ENCODE assay signal across 27 mouse cellular contexts in the genomic region with DNA sequence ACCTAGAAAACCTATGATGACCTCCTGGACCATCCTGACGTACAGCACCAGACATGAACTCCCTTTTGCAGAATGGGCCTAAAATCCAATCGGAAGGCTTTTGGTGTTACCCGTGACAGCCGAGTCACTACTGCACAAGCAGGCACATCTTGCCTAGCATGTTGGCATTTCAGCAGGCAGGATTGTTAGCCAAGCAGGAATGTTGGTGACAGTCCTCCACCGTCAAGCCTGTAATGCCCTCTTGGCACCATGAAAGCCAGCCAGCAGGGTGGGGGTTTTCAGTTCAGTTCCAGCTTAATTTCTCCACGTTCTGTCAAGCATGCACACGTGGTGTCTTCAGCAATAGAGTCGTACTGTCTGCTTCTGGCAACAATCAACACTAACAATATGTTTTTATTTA. TPM values are rescaled to one million over a fixed set of nuclear protein-coding genes. Genes with fewer than 3 reads are reported as not detected.
DNase-seq lines count a peak whose midpoint lies in the region; ATAC-seq lines count a peak whose summit lies in the region.
"Had no signal": no experiment of that assay in that cellular context is flagged by ENCODE, and none has a peak within 500 bp of the region (broad histone marks: within the 10 kb centered on the region; RNA-seq: fewer than 3 reads in every experiment).

No protein-coding gene starts in this region.

- H3K4me3 ChIP-seq in forebrain, embryonic 11.5 days (ENCODE audit: low read depth, low read length): no peak overlapping the region
- no peak overlapping the region for H3K4me3 ChIP-seq in forebrain, embryonic 16.5 days (replicated peaks; ENCODE audit: low read length)
- H3K4me3 ChIP-seq: forebrain, embryonic 10.5 days; heart, adult 2 months; heart, embryonic 10.5 days; heart, embryonic 13.5 days had no signal

- no peak for ATAC-seq in forebrain, embryonic 11.5 days (replicated peaks; ENCODE audit: low FRiP score)
- ATAC-seq in forebrain, embryonic 16.5 days: no peak
- ATAC-seq in granulocyte monocyte progenitor cell, adult 5-6 weeks (replicated peaks; ENCODE audit: poor library complexity, severe bottlenecking): no peak
- ATAC-seq: activated CD4-positive, CD25-positive, alpha-beta regulatory T cell, adult 4 months; hindbrain, postnatal 0 days; inflammation-experienced regulatory T-cells, adult 6 months; intestine, embryonic 16.5 days had no signal

- H3K27ac ChIP-seq in forebrain, embryonic 11.5 days (ENCODE audit: low read depth, low read length): no peak overlapping the region
- no peak overlapping the region for H3K27ac ChIP-seq in forebrain, embryonic 16.5 days (ENCODE audit: low read length)
- H3K27ac ChIP-seq: forebrain, embryonic 10.5 days; heart, adult 2 months; heart, embryonic 10.5 days; heart, embryonic 13.5 days; hindbrain, embryonic 14.5 days; hindbrain, postnatal 0 days had no signal

- no peaks in the 10 kb centered on the region for H3K36me3 ChIP-seq in forebrain, embryonic 11.5 days (ENCODE audit: control insufficient read depth, insufficient read depth, low read length)
- no peaks in the 10 kb centered on the region for H3K36me3 ChIP-seq in forebrain, embryonic 16.5 days (ENCODE audit: control insufficient read depth, insufficient read depth)
- H3K36me3 ChIP-seq: forebrain, embryonic 10.5 days; heart, embryonic 10.5 days; heart, embryonic 13.5 days had no signal

- no peak overlapping the region for H3K4me2 ChIP-seq in forebrain, embryonic 11.5 days (ENCODE audit: low read depth, low read length, severe bottlenecking)
- H3K4me2 ChIP-seq in forebrain, embryonic 16.5 days (ENCODE audit: low read length): no peak overlapping the region
- H3K4me2 ChIP-seq: heart, embryonic 13.5 days; hindbrain, embryonic 14.5 days had no signal

- peak; percentile 77 to 82 for DNase-seq in cerebellum, postnatal 10 days
- DNase-seq in cerebellum, adult 8-10 months: no peak
- peak; percentile 24 for DNase-seq in forebrain, embryonic 11.5 days (ENCODE audit: low spot score)
- DNase-seq in heart, adult 11 months: peak; percentile 86
- no peak for DNase-seq in heart, adult 18-20 months
- DNase-seq in spleen, postnatal 36 days (ENCODE audit: low spot score in 2 of 2): no peak
- DNase-seq: adrenal gland, adult 8-10 months; adrenal gland, postnatal 25 days; cerebellum, adult 2 months; cerebellum, postnatal 25 days; gastrocnemius, postnatal 10 days; gastrocnemius, postnatal 36 days; heart, adult 2 months; heart, postnatal 14 days; heart, postnatal 4 days; kidney, adult 18-20 months; kidney, adult 9 months had no signal

- no peak overlapping the region for H3K9ac ChIP-seq in forebrain, embryonic 11.5 days (ENCODE audit: low read length)
- no peak overlapping the region for H3K9ac ChIP-seq in forebrain, embryonic 16.5 days (replicated peaks; ENCODE audit: low read depth, low read length)
- H3K9ac ChIP-seq: heart, embryonic 13.5 days; hindbrain, embryonic 14.5 days had no signal

- H3K9me3 ChIP-seq in forebrain, embryonic 11.5 days (ENCODE audit: control insufficient read depth, low read length): no peaks in the 10 kb centered on the region
- no peaks in the 10 kb centered on the region for H3K9me3 ChIP-seq in forebrain, embryonic 16.5 days (ENCODE audit: control insufficient read depth, low read length)
- H3K9me3 ChIP-seq: forebrain, embryonic 10.5 days; heart, embryonic 10.5 days; heart, embryonic 13.5 days had no signal

- WGBS in forebrain, embryonic 11.5 days: 84% methylated on average over 8 of the region's 8 CpGs
- 59% methylated on average over 8 of the region's 8 CpGs for WGBS in forebrain, embryonic 16.5 days

- H3K27me3 ChIP-seq in forebrain, embryonic 11.5 days (ENCODE audit: control insufficient read depth, insufficient read depth, low read length): no peaks in the 10 kb centered on the region
- H3K27me3 ChIP-seq in forebrain, embryonic 16.5 days (replicated peaks; ENCODE audit: control insufficient read depth, insufficient read depth, low read length): no peaks in the 10 kb centered on the region

- H3K4me1 ChIP-seq in forebrain, embryonic 11.5 days (replicated peaks; ENCODE audit: control insufficient read depth, insufficient read depth, low read length): no peaks in the 10 kb centered on the region
- H3K4me1 ChIP-seq in forebrain, embryonic 16.5 days (replicated peaks; ENCODE audit: control insufficient read depth, insufficient read depth, low read length): peaks cover 5% of the 10 kb centered on the region
- H3K4me1 ChIP-seq: forebrain, embryonic 10.5 days; heart, embryonic 10.5 days; heart, embryonic 13.5 days had no signal

RNA-seq across cellular contexts. Expression of gene Cyld, which starts 19.8 kb away (rescaled TPM):
- 12.9 and 13.2 TPM in 2 replicates for polyA plus RNA-seq in forebrain, embryonic 11.5 days (2014; fragmentation: Nextera tagmentation; extraction: Ambion mirVana)
- polyA plus RNA-seq in forebrain, embryonic 16.5 days (2015; fragmentation: Nextera tagmentation; extraction: Ambion mirVana): 18.1 and 19.2 TPM in 2 replicates
- total RNA-seq in heart, adult 18-20 months (2021): 10 to 100 TPM; 25.6 to 28.4 TPM
- total RNA-seq in granulocyte monocyte progenitor cell, adult 5-6 weeks (2014; fragmentation: Nextera tagmentation): 26.9 and 30.2 TPM in 2 replicates
- total RNA-seq in granulocyte monocyte progenitor cell, adult 5-6 weeks (2017): 31.1 and 35.8 TPM in 2 replicates

RNA-seq across cellular contexts. Expression of gene Nod2, which starts 30.0 kb away (rescaled TPM):
- 0.07 and 0.13 TPM in 2 replicates for polyA plus RNA-seq in forebrain, embryonic 11.5 days (2014; fragmentation: Nextera tagmentation; extraction: Ambion mirVana)
- polyA plus RNA-seq in forebrain, embryonic 16.5 days (2015; fragmentation: Nextera tagmentation; extraction: Ambion mirVana): 0.06 and 0.20 TPM in 2 replicates
- 1 to 10 TPM; 1.0 to 1.4 TPM for total RNA-seq in heart, adult 18-20 months (2021)
- total RNA-seq in granulocyte monocyte progenitor cell, adult 5-6 weeks (2014; fragmentation: Nextera tagmentation): 0.26 TPM in 1 of 2 replicates, not detected in the other
- 0.47 and 1.1 TPM in 2 replicates for total RNA-seq in granulocyte monocyte progenitor cell, adult 5-6 weeks (2017)

RNA-seq across cellular contexts. Expression of gene Snx20, which starts 41.1 kb away (rescaled TPM):
- 0.83 and 0.95 TPM in 2 replicates for polyA plus RNA-seq in forebrain, embryonic 11.5 days (2014; fragmentation: Nextera tagmentation; extraction: Ambion mirVana)
- 1.0 and 1.1 TPM in 2 replicates for polyA plus RNA-seq in forebrain, embryonic 16.5 days (2015; fragmentation: Nextera tagmentation; extraction: Ambion mirVana)
- total RNA-seq in heart, adult 18-20 months (2021): 1 to 10 TPM; 1.1 to 3.0 TPM
- total RNA-seq in granulocyte monocyte progenitor cell, adult 5-6 weeks (2014; fragmentation: Nextera tagmentation): 17.6 and 25.0 TPM in 2 replicates
- total RNA-seq in granulocyte monocyte progenitor cell, adult 5-6 weeks (2017): 9.9 and 10.9 TPM in 2 replicates

Comparison
In these comparisons a context has a peak if more than half of its experiments do, and no peak if none do; other contexts are left out.
1. DNase-seq: peak in cerebellum, postnatal 10 days (2 of 2), forebrain, embryonic 11.5 days (single experiment) and heart, adult 11 months (single experiment); none in cerebellum, adult 8-10 months (single experiment), heart, adult 18-20 months (0 of 2) and spleen, postnatal 36 days (0 of 2).